Mouse (Mus musculus) olfactory bulb, adult 2 months (tissue): Measurements from ENCODE around the gene Klhl22.

ENCODE experiments used
- CTCF ChIP-seq: fragments of 200-500 bp; IDR thresholded peaks from 2 replicates; pipeline ENCODE4 v1.5.1; 2012; ENCODE audit warnings: low read depth, mild to moderate bottlenecking, low read length, moderate library complexity; ENCODE audit not compliant: insufficient read depth
- POLR2A ChIP-seq: fragments of 200-500 bp; IDR thresholded peaks from 2 replicates; pipeline ENCODE4 v1.6.1; 2012; ENCODE audit warnings: mild to moderate bottlenecking, low read depth, low read length, moderate library complexity; ENCODE audit not compliant: insufficient read depth

GRCm38 (mm10) chr16:17744536-17744935 is 14.9 kb upstream of the Klhl22 start:
- no peak for TF ChIP-seq POLR2A
- peak; percentile 21; the same call in 1 of the 2 replicates for TF ChIP-seq CTCF
